Mouse (Mus musculus): ENCODE measurements around the gene Tkfc. TPM values are rescaled to one million over a fixed set of nuclear protein-coding genes. Genes with fewer than 3 reads are reported as not detected.
"Not testable (repeated sequence)": the region's sequence is repeated elsewhere in the genome, so short reads cannot be mapped to it uniquely, and the experiment has no call there.

Tkfc gene
- total RNA-seq, 2 experiments from 2014 or later, result 18.5 to 21.8 TPM

DNA sequence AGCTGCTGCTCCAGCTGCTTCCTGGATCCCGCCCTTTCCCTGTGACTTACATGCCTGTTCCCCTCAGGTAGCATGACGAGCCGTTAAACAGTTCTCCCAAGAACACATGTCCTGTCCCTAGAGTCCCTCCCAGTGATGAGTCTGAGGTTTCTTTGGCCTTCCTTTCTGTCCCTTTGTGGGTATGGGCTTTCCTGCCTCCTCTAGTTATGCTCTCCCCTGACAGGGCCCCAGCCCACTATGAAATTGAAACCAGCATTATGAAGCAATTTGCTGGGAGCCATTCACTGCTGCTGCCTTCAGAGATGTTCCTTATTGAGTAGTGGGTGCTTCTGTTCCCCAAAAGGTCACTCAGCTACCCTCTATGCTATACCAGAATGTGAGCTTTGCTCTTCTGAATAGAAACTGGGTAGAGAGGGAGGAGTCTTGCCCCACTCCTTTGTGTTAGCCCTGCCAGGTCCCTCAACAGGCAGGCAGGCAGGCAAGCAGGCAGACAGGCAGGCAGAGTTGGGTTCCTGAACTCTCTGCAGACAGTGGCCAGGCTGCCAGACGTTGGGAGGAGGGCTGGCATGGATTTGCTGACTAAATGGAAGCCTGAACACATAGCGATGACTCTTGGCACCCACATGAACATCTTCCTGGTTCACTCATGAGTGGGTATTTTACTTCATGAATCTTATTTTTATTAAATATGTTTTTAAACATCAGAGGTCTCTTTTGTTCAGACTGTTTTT lies 16.2 kb downstream of the Tkfc start:
- no peak for DNase-seq (ENCODE audit: extremely low spot score in 1 of 2, low spot score in 1 of 2)

DNA sequence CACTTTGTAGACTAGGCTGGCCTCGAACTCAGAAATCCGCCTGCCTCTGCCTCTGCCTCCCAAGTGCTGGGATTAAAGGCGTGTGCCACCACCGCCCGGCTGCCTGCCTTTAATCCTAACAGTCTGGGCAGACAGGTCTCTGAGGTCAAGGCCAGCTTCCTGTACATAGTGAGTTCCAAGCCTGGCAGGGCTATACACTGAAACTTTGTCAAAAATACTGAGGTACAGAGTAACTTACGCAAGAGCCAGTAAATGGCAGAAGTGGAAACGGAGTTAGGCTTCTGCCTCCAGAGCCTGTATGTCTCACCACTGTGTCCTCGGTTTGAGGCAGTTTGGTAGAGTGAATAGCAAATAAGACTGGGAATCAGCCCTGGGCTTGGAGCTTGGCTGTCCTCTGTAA lies 18.2 kb downstream of the Tkfc start:
- no peak for DNase-seq (ENCODE audit: extremely low spot score in 1 of 2, low spot score in 1 of 2)

DNA sequence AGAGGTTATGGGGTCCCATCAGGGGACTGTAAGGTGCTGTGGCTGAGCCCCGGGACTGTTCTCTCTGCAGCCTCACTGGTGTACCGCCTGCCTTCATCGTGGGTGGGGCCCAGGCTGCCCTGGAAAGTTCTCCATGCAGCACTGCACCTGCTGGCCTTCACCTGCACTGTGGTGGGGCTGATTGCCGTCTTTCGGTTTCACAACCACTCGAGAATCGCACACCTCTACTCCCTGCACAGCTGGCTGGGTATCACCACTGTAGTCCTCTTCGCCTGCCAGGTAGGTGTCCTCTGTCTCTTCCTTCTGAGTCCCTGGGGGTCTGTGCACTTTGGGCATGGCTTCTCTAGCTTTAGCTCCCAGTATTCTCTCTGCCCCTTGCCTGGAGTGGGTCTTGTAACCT lies 20.3 kb downstream of the Tkfc start:
- DNase-seq (ENCODE audit: extremely low spot score in 1 of 2, low spot score in 1 of 2), result no peak

DNA sequence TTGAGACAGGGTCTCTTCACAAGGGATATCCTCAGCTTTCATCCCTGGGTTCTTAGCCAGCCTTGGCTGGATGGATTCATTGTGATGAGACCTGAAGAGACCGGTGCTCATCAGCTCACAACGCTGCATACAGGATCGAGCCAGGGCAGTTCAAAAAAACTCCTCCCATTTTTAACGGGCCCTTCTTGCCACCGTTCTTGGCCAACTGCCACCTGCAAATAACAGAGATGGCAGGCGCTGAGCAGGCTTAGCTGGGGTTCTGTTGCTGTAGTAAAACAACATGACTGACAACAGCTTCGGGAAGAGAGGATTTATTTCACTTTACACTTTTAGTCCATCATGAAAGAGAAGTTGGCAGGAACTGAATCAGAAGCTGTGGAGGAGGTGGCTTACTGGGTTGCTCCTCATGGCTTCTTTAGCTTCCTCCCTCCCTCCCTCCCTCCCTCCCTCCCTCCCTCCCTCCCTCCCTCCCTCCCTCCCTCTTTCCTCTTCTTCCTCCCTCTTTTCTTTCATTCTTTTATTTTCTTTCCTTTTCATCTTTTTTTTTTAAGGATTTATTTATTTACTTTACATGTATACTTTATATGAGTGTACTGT lies 21.8 kb downstream of the Tkfc start:
- no peak for DNase-seq (ENCODE audit: extremely low spot score in 1 of 2, low spot score in 1 of 2)

DNA sequence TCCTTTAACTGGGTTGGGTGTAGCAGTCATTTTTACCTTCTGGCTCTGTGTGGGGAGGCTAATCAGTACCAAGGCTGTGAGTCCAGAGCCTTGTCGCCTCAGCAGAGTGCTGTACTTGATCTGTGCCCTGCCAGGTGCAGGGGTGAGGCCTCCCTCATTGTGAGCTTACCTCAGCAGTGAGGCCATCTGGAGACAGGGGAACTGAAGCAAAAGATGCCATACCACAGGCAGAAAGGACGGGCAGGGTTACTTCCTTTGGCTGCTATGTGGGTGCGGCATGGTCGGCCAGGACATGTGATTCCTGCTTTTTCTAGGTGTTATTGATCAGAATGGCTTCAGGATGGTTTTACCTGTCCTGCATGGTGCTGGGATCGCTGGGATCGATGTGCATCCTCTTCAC lies 23.5 kb downstream of the Tkfc start:
- no peak for DNase-seq (ENCODE audit: extremely low spot score in 1 of 2, low spot score in 1 of 2)

DNA sequence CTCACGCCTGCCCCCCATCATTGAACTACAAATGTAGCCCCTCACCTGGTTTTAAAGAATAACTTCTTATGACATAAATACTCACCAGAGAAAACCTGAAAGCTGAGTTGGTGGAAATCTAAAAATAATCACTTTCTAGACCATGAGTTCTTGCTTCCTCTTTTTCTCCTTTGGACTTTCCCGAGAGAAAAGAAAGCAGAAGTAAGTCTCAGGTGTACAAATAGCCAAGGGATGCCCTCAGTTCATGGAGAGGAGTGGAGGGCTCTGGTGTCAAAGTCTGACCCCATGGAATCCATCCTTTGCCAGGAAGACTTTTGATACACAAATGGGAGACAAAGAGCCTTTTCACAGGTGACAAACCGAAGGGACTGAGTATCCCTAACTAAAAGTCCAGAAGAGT lies 24.7 kb downstream of the Tkfc start:
- no peak for DNase-seq (ENCODE audit: extremely low spot score in 1 of 2, low spot score in 1 of 2)

DNA sequence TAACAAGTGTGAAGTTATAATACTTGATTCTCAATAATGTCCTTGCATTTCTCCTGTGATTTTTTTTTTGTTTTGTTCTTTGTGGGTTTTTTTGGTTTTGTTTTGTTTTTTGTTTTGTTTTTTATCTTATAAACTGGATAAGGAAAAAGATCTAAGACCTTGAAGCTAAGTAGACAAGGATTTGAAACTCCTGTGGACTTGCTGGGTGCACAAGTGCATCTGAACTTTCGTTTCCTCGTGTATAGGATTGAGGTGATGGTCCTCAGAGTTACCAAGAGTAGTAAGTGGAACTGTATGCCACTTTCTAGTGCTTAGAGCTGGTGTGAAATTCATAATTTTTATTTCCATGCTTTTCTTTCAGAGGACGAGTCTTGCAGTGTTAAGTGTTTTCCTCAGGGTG lies 25.4 kb downstream of the Tkfc start:
- DNase-seq (ENCODE audit: extremely low spot score in 1 of 2, low spot score in 1 of 2), result no peak

DNA sequence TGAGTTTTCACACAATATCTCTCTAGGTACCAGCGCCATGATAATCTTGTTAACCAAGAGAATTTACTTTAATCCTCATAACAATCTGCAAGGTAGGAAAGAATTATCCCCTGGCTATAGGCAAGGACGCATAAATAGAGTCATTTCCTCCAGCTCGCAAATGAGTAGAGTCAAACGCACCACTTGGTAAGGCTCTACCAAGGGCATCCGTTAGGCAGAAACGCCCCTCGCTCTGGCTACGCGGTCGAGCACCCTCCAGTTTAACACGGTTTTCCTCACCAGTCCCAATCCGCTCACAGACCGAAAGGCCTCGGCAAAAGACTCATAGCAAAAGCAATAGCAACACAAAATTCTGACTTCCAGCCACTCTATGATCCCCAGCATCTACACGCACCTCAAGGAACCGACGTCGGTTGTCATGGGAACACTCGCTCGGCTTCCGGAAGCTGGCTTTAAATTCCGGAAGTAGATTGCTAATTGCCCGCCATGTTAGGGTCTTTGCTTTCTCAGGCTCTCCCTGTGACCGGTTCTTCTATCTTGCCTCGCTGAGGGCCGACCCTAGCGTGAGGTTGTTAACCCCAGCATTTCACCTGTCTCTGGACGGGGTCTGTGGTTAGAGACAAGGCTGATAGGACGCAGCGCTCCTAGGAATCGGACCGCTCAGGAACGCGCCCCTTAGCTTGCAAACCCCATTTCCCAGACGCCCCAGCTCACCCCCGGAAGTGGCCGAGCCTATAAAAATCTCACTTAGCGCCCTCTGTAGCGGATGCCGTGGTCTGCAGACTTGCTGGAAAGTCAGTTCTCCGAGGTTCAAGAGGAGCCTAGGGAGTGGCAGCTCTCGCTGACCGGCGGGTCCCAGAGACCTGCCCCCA lies 28.5 kb downstream of the Tkfc start, which contains the start of the genes Cyb561a3 and Tmem138:
TSS of gene Cyb561a3 (plus strand) at position 483 of the 872 bp plus-strand sequence.
TSS of gene Tmem138 (minus strand) at position 673 of the 872 bp plus-strand sequence.
- peak; percentile 81 to 90 for DNase-seq (ENCODE audit: extremely low spot score in 1 of 2, low spot score in 1 of 2)

DNA sequence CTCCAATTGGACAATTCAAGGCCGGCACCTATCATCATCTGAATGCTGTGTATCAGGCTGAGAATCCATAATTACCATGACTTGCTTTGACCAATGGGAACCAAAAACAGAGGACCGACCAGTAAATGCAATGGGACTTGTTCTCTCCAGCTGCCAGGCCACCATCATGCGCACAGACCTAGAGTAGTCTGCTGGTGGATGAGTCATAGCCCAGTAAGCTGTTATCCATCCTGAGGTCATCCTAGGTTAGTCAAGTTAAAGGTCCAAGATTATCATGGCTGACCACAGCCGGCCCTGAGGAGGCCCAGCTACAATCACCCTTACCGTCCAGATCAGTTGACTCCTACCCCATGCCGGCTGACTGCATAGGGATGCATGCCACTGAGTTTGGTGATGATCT lies 35.8 kb downstream of the Tkfc start:
- DNase-seq (ENCODE audit: extremely low spot score in 1 of 2, low spot score in 1 of 2), result no peak

DNA sequence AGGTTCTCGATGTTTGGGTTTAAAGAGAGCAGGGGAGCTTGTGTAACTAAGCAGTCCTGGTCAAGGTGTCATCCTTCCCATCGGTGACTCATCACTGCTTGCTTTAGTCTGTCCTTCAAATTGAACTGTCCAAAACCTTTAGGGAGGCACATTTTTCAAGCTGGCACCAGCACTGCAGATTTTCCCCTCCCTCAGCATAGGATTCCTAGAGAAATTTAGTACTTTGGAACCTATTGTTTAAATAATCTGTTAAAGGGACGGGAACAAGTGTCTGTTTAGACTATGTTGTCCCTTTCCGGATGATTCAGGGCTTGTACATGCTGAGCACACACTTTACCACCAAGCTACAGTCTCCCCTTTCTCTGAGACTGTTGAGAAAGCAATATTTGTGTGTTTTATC lies 40.2 kb downstream of the Tkfc start:
- DNase-seq (ENCODE audit: extremely low spot score in 1 of 2, low spot score in 1 of 2), result no peak

DNA sequence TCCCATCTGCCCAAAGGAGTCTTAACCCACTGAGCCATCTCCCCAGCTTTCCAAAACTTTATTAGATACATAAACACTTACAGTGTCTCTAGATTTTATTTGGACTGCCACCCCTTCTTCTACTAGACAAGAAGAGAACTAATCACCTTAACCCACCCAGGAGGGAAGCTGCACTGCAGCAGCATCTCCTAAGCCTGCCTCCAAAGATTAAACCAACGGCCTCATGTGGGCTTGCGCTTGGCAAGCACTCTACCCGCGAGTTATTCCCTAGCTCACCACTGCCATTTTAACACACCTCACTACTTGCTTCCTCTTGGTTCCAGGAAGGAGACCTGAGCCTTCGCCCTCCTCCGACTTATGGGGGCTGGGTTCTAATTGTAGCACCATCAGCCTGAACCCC lies 41.2 kb downstream of the Tkfc start:
- DNase-seq (ENCODE audit: extremely low spot score in 1 of 2, low spot score in 1 of 2), result no peak

DNA sequence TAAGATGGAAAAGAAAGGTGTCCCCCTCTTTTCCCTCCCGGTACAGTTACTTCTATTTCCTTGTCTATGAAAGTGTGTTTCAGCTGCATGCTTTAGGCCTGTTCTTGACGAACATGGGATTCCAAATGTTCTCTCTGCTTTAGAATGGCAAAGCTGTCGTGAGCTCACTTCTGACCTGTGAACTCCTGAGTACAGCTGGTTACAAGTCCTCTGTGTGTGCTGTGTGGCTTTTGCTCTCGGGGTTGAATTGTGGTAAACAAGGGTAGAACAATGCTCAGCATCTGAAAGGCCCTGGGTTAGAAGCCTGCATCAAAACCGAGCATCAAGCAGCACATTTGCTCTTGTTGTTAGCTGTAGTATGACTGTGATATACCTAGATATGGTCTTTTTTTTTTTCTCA lies 43.1 kb downstream of the Tkfc start:
- no peak for DNase-seq (ENCODE audit: extremely low spot score in 1 of 2, low spot score in 1 of 2)

DNA sequence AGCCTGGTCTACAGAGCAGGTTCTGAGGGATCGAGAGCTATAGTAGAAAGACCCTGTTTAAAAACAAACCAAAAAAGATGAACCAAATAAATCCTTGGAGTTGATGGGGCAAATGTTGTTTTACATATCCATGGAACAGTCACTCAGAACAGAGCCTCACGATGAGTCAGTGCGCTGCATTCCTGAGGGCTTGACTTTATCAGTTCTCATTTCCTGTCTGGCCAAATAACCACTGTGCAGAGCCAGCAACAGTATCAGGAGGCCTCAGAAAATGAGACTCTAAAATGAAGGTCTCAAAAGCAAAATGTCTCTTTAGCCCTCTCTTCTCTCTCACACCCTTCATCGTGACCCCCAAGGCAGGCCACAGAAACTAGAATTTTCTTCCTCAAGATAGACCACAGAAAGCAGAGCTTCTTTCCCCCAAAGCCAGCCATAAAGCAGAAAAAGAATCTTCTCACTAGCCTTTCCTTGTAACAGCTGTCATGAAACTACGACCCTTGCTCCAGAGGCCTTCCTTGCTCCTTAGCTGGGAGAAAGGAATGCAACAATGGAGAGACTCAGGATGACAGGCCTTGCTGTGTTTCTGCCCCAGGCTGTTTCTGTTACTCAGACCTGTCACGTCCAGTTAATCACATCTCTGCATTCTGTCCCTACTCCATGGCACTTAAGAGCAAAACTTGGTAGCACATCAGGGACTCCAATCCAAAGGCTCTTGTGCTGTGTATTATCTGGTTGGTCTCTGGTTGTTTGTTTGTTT lies 43.7 kb downstream of the Tkfc start:
- no peak for DNase-seq (ENCODE audit: extremely low spot score in 1 of 2, low spot score in 1 of 2)

DNA sequence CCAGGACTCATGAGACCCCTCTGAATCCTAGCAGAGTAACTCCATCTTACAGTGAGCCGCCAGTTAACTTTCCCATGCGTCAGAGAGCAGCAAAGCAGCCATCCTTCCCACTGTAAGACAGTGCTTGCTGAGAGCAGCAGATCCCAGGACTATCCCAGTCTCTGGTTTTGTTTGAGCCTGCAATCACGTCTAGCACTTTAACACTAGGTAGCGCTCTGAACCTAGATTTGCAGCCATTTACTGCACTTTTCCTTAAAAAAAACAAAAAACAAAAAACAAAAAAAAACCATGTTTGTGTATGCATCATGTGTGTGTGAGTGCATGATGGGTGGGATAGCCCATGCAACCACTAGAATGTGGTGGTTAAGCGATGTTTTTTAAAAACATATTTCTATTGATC lies 45.3 kb downstream of the Tkfc start:
- no peak for DNase-seq (ENCODE audit: extremely low spot score in 1 of 2, low spot score in 1 of 2)

DNA sequence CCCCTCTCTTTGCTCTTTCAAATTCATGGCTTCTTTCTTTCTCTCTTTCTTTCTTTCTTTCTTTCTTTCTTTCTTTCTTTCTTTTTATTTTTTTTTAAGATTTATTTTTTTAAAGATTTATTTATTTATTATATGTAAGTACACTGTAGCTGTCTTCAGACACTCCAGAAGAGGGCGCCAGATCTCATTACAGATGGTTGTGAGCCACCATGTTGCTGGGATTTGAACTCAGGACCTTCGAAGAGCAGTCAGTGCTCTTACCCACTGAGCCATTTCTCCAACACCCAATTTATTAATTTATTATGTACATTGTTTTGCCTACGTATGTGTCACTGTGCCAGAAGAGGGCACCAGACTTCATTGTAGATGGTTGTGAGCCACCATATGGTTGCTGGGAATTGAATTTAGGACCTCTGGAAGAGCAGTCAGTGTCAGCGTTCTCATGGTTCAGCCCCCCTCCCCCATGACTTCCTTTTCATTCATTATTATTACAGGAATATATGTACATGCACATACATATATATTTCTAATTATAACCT lies 47.5 kb downstream of the Tkfc start:
- not testable (repeated sequence) for DNase-seq (ENCODE audit: extremely low spot score in 1 of 2, low spot score in 1 of 2)

DNA sequence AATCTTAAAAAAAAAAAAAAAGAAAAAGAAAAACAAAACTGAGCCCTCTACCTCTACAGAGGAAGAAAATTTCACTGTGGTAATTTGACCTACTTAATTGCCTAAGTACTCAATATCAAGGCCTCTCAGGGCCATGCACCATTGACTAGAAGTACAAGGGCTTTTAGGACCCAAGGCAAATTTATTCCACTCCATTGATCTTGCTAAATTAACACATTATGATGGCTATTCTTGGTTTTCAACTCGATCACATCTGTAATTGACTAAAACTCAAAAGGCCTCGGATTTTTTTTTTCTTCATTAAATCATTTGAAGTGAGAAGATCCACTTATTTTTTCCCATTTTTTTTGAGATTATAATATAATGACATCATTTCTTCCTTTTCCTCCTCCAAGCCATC lies 48.0 kb downstream of the Tkfc start:
- DNase-seq (ENCODE audit: extremely low spot score in 1 of 2, low spot score in 1 of 2), result no peak

DNA sequence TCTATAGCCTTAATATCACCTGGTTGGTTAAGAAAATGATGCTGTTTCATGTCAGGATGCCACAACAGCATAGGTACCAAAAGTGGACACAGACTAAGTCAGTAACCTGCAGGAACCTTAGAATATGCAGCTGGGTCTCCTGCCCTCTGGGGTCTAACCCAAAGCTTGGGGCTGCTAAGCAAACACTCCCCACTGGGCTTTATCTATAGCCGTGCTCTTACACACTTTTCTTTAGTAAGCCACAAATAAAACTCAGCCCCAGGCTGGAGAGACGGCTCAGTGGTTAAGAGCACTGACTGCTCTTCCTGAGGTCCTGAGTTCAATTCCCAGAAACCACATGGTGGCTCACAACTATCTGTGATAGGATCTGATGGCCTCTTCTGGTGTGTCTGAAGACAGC lies 48.5 kb downstream of the Tkfc start:
- no peak for DNase-seq (ENCODE audit: extremely low spot score in 1 of 2, low spot score in 1 of 2)

DNA sequence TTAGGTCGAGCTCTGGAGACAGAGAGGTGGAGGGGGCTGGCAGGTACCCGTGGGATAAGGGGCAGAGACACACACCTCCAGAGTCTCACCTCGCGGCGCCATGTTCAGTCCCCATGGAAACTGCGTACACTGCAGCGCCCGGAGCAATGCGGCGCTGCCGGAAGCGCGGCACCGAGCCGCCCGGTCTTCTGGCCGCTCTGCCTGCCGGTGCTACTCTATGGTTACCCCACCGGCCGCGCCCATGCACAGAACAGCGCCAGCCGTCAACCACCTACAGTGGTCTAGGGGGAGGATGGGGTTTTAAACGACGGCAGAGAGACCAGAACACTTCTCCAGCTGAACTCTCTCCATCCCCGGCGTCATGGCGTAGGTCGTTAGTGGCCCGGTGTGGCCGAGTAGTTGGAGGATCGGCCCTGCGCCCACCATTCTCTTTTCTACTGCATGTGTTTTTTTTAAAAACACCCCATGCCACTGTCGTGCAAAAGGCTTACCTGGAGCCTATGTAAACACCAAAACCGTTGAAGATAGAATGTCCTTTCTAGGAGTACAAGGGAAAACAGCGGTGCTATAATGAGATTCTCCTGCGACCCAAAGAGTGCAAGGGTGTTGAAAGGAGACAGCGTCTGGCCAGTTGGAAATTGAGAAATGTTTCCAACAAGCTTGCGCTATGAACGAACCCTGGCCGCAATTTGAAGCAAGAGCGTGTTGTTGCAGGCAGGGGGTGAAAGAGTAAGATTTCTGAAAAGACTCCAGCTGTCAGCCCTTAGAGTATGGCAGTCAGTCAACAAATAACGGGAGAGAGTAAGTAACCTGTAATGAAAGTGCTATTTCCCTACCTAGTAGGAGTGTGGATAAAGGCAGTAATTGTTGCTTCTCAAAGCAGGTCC lies 49.6 kb downstream of the Tkfc start, which contains the start of gene Tmem216:
TSS of gene Tmem216 (minus strand) at position 615 of the 887 bp plus-strand sequence.
- peak; percentile 72 to 78 for DNase-seq (ENCODE audit: extremely low spot score in 1 of 2, low spot score in 1 of 2)

DNA sequence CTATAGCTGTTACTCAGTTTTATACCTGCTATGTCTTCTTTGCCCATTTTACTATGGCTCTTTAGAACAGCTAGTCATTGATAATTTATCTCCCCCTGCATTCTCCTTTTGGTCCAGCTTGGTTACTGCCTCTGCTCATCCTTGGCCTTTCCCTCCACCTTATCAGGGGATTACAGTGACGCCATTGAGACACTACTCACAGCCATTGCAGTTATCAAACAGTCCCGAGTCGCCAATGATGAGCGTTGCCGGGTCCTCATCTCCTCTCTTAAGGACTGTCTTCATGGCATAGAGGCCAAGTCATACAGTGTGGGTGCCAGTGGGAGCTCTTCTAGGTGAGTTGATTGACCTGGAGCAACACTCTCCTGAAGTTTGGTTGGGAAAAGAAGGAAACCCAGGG lies 66.0 kb downstream of the Tkfc start:
- DNase-seq (ENCODE audit: extremely low spot score in 1 of 2, low spot score in 1 of 2), result no peak

All from layer of hippocampus, postnatal 25 days (tissue).